Mouse (Mus musculus): ENCODE data around the gene Fgb. TPM values are rescaled to one million over a fixed set of nuclear protein-coding genes. Genes with fewer than 3 reads are reported as not detected.

Fgb gene
- not detected for polyA plus RNA-seq (2017; shearing (Covaris generic))

GRCm38 (mm10) chr3:83049680-83050079, at the start of gene Fgb:
Fgb (minus strand) TSS chr3:83049863.

DNA sequence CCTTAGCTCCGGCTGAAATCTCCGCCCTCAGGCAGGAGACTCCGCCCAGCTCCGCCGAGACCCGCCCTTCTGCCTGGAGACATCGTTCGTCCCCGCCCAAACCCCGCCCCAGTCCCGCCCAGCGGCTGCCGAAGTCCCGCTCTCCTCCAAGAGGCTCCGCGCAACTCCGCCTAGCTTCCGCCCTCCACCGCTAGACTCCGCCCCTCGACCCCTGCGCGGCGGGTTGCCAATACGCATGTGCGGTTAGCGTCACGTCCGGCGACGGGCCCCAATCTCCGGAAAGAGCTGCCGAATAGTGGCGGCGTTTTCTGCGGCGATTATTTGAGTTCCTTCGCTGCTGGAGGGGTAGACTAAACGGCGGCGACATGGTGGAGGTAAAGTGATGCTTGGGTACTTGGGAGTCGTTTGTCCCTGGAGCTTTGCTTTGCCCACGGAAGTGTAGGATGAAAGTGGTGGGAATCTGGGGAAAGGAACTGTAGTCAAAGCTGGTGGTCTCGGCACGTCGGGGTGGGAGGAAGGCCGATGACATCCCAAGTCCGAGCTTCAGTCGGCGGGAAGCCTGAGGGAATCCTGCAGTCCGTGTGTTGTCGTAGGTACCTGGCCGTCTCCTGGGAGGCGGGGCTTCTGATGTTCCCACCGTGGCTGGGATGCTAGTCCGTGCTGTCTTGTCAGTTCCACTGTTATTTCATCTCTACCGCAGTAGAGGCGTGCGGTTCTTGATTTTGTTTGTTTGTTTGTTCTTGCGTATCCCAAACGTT, 5.8 kb upstream of the Fgb start, which contains the start of gene Plrg1:
Plrg1 (plus strand) TSS at position 242 of the 758 bp plus-strand sequence.

GRCm38 (mm10) chr3:83025475-83026301, 24.0 kb downstream of the Fgb start, which contains the start of gene Fga:
Fga (plus strand) TSS chr3:83026076.

GRCm38 (mm10) chr3:83007557-83007956, 42.1 kb downstream of the Fgb start, which contains the start of gene Fgg:
Fgg (plus strand) TSS chr3:83007724.

Other genes starting within 250 kb of the Fgb start
- not detected for gene Rbm46, start 173.4 kb downstream of the Fgb start, polyA plus RNA-seq (2017; shearing (Covaris generic))
- not detected for gene Lrat, start 145.9 kb downstream of the Fgb start, polyA plus RNA-seq (2017; shearing (Covaris generic))
- gene Fgg, start 42.1 kb downstream of the Fgb start, polyA plus RNA-seq (2017; shearing (Covaris generic)), result not detected
- not detected for gene Fga, start 23.8 kb downstream of the Fgb start, polyA plus RNA-seq (2017; shearing (Covaris generic))
- 70.8 TPM for gene Plrg1, start 5.7 kb upstream of the Fgb start, polyA plus RNA-seq (2017; shearing (Covaris generic))
- 0.05 TPM for gene Dchs2, start 78.1 kb upstream of the Fgb start, polyA plus RNA-seq (2017; shearing (Covaris generic))

Measured in effector memory CD4-positive, alpha-beta T cell, adult 5 months (primary cell).